Mouse (Mus musculus) G1E (cell line): ENCODE data around the gene Ascc1. TPM values are rescaled to one million over a fixed set of nuclear protein-coding genes. Genes with fewer than 3 reads are reported as not detected.

ENCODE experiments used
- ATAC-seq: 2 replicates; pipeline ENCODE4 v1.8.0; 2016; ENCODE audit warnings: mild to moderate bottlenecking; ENCODE audit not compliant: insufficient number of reproducible peaks, poor library complexity, low FRiP score, severe bottlenecking; ENCODE audit errors: extremely low read depth
- DNase-seq: peaks from one replicate; pipeline ENCODE4 v3.0.0; 2012; ENCODE audit warnings: low spot score
- H3K27me3 ChIP-seq: 2 replicates; pipeline ENCODE4 v1.6.1; 2012; ENCODE audit warnings: mild to moderate bottlenecking, low read length, inconsistent platforms; ENCODE audit not compliant: insufficient read depth
- H3K36me3 ChIP-seq: replicated peaks from 2 replicates; pipeline ENCODE3; 2012; ENCODE audit warnings: mild to moderate bottlenecking, inconsistent platforms
- H3K4me1 ChIP-seq: 2 replicates; pipeline ENCODE4 v1.6.1; 2012; ENCODE audit warnings: low read depth, low read length, inconsistent platforms, mixed read lengths; ENCODE audit not compliant: insufficient read depth
- H3K4me3 ChIP-seq: 2 replicates; pipeline ENCODE4 v1.5.1; 2012; ENCODE audit warnings: low read depth, mild to moderate bottlenecking, inconsistent platforms, low read length, moderate library complexity, mixed read lengths
- H3K9me3 ChIP-seq: replicated peaks from 2 replicates; pipeline ENCODE4 v1.6.1; 2012; ENCODE audit warnings: inconsistent platforms
- CTCF ChIP-seq: IDR thresholded peaks from 2 replicates; pipeline ENCODE4 v1.5.1; 2012; ENCODE audit warnings: low read depth, low read length, inconsistent platforms, mixed read lengths
- GATA1 ChIP-seq: IDR thresholded peaks from 2 replicates; pipeline ENCODE4 v1.6.1; 2012; ENCODE audit warnings: borderline replicate concordance, low read length, inconsistent platforms, mixed read lengths
- GATA2 ChIP-seq: IDR thresholded peaks from 2 replicates; pipeline ENCODE4 v1.6.1; 2012; ENCODE audit warnings: low read depth, low read length, inconsistent platforms, borderline replicate concordance
- POLR2AphosphoS5 ChIP-seq: IDR thresholded peaks from 2 replicates; pipeline ENCODE4 v1.6.1; 2012; ENCODE audit warnings: low read depth, low read length, inconsistent platforms; ENCODE audit not compliant: insufficient replicate concordance
- TAL1 ChIP-seq: conservative IDR thresholded peaks from 2 replicates; pipeline ENCODE4 v1.6.1; 2012; ENCODE audit warnings: low read depth, low read length, inconsistent platforms, mixed read lengths
- polyA plus RNA-seq: library from polyadenylated mRNA; stranded (reverse); fragments of >175 nt; gene quantifications from 2 replicates; pipeline ENCODE4 v1.2.3, GENCODE M21; 2012
- total RNA-seq, 2 experiments: library from RNA; stranded (forward) in 1 of 2; stranded (reverse) in 1 of 2; fragments of 200-1000 nt in 1 of 2; fragments of >200 nt in 1 of 2; fragmentation: Nextera tagmentation in 1 of 2; gene quantifications; 2 replicates each; pipeline ENCODE4 v1.2.3; 2014 to 2017

The Ascc1 gene
- total RNA-seq (2014; fragmentation: Nextera tagmentation), result 19.3 and 22.2 TPM in 2 replicates
- total RNA-seq (2017), result 14.2 and 19.7 TPM in 2 replicates
- polyA plus RNA-seq, result 22.6 and 24.8 TPM in 2 replicates

DNA sequence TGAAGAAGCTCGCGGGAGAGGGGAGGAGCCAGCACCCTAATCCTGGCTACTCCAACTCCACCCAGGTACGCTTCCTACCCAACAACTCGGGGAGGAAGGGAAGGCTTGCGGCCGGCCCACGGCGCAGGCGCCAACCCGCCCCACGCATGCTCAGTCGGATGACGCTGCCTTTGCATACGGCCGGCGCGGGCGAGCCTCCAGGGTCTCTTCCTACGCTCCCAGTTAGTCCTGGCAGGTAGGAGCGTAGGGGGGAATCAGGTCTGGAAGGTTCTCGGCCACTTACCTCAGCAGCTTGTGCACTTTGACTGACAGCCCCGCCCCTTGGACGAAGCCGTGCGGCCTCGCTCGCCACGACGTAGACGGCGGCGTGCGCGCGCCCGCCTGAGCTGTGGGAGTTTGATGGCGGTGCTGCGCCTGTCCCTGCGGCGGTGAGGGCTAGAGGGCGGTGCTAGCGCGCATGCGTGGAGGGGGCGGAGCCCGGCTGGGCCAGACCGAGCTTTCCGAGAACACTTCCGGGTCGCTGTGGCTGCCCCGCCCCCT, at the start of gene Ascc1, which contains the start of gene Anapc16:
Gene Ascc1 (plus strand): TSS at position 133 of the 540 bp plus-strand sequence.
Gene Anapc16 (minus strand): TSS at position 463 of the 540 bp plus-strand sequence.
- peaks cover 21% of the 10 kb centered on the region for H3K36me3 ChIP-seq
- peak within 1 kb of the TSS; percentile 74 for H3K4me3 ChIP-seq
- no peaks in the 10 kb centered on the region for H3K9me3 ChIP-seq
- no peak for TF ChIP-seq CTCF
- no peak for TF ChIP-seq GATA1
- no peak for TF ChIP-seq TAL1
- TF ChIP-seq GATA2, result no peak
- TF ChIP-seq POLR2AphosphoS5, result no peak
- DNase-seq, result peak; percentile 76
- H3K27me3 ChIP-seq, result no peaks in the 10 kb centered on the region
- ATAC-seq, result peak; percentile 57
- H3K4me1 ChIP-seq, result peaks cover 23% of the 10 kb centered on the region

DNA sequence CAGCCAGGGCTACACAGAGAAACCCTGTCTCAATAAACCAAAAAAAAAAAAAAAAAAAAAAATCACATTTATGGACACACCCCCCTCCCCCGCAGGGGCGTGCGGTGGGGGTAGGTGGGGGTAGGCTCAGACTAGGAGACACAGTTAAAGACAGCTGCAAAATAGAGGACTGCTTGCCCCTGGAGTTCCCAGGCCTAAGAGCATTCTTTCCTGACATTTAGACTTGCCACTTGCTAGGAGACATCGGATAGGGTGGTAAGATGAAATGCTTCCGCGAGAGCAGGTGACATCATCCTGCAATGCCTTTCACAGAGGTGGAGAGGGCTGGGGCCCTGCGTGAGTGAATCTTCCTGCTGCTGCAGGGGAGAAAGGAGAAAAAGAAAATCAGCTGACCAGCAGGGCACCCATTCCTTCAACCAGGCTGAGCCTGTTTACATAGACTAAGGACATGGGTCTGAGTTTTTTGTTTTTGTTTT, 49.0 kb upstream of the Ascc1 start:
- no peak for TF ChIP-seq TAL1
- no peak for TF ChIP-seq CTCF
- TF ChIP-seq POLR2AphosphoS5, result no peak
- no peak for TF ChIP-seq GATA1
- no peak for TF ChIP-seq GATA2
- no peak for DNase-seq
- ATAC-seq, result no peak
- no peak overlapping the region for H3K4me3 ChIP-seq
- H3K36me3 ChIP-seq, result peaks cover 13% of the 10 kb centered on the region
- H3K9me3 ChIP-seq, result no peaks in the 10 kb centered on the region
- peaks cover 40% of the 10 kb centered on the region for H3K4me1 ChIP-seq
- H3K27me3 ChIP-seq, result 0 out of 2 replicates have a peak, but pooled peaks cover 2% of the 10 kb centered on the region

DNA sequence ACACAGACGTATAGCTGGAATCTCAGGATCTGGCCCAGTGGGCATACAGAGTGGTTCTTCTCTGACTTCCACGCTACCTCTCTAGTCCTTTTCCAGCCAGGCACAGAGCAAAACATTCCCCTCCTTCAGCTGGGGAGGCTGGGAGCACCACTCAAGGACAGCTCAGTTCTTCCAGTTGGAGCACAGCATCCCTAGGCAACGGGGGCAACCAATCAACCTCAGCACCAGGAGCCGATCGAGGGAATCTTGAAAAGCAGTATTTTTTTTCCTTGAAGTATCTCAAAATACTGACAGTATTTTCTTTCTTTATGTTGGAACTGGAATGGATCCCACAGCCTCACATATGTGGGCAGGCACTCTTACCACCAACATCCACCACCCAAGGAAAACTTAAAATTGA, 45.9 kb upstream of the Ascc1 start:
- H3K9me3 ChIP-seq, result no peaks in the 10 kb centered on the region
- H3K36me3 ChIP-seq, result no peaks in the 10 kb centered on the region
- 0 out of 2 replicates have a peak, but pooled peaks cover 2% of the 10 kb centered on the region for H3K27me3 ChIP-seq
- DNase-seq, result no peak
- H3K4me3 ChIP-seq, result no peak overlapping the region
- TF ChIP-seq GATA1 (no peak), CTCF (no peak), POLR2AphosphoS5 (no peak), GATA2 (no peak), TAL1 (no peak)
- ATAC-seq, result no peak
- H3K4me1 ChIP-seq, result peaks cover 24% of the 10 kb centered on the region

DNA sequence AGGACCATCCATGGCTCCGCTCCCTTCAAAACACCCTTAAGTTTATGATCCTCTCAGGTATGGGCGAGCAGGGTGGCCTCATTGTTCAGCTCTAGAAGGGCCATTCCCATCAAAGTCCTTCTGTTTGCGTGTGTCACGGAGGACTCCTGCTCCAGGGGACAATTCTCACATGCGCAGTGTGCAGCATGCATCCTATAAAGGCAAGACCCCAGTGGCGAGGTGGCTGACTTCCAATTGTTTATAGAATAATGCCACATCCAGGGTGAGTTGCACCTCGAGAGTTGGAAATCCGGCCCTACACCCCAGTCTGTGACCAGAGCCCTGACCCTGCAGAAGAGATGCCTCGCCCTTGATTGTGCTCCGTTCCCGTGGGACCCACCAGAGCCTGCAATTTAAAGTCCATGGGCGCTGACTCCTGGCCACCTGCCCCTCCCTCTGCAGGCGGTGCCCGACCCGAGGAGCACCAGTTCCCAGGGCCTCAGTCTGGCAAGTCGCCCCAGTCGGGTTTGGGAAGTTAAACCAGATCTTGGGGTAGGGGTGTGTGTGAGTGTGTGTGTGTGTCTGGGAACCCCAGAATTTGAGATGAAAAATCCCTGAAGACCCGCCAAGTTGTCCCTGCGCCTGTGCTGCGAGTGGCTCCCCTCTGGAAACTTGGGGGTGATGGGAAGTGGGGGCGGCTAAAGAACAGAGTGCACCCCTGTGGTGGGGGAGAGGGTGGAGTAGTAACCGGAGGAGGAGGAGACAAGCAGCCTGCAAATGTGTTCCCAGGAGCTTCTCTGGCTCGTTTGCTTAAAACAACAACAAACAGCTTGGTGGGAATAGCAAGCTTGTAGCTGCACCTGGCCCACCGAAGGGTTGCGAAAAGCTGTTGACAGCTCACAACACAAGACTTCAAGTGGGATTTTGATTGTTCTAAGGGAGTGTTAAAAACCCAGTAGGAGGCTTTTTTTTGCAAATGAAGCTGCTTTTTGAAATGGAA, 45.1 kb upstream of the Ascc1 start:
- Histone ChIP-seq H3K27me3 (0 out of 2 replicates have a peak, but pooled peaks cover 2% of the 10 kb centered on the region), H3K4me1 (peaks cover 19% of the 10 kb centered on the region), H3K36me3 (no peaks in the 10 kb centered on the region), H3K4me3 (no peak overlapping the region), H3K9me3 (no peaks in the 10 kb centered on the region)
- no peak for ATAC-seq
- no peak for DNase-seq
- TF ChIP-seq CTCF (no peak), POLR2AphosphoS5 (no peak), GATA1 (no peak), TAL1 (no peak), GATA2 (no peak)

DNA sequence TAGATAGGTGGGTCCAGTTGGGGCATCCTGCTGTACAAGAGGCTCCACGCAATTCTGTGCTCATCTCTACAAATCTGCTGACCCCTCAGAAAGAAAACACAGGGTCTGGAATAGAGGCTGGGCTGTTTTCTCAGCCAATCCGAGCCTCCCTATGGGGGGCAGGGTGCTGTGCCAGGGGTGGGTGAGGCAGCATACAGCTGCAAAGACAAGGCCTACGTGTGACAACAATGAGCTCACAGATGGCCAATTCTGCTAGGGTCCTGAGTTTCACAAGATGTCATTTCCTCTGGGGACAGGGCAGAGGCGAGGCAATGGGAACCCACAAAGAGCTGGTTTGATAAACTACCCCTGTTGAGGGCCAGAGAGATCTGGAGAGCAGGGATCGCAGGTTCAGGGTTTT, 44.1 kb upstream of the Ascc1 start:
- H3K27me3 ChIP-seq, result 0 out of 2 replicates have a peak, but pooled peaks cover 2% of the 10 kb centered on the region
- H3K9me3 ChIP-seq, result no peaks in the 10 kb centered on the region
- no peak overlapping the region for H3K4me3 ChIP-seq
- TF ChIP-seq GATA2 (no peak), TAL1 (no peak), GATA1 (no peak), POLR2AphosphoS5 (no peak), CTCF (no peak)
- ATAC-seq (no peak), DNase-seq (no peak)
- peaks cover 16% of the 10 kb centered on the region for H3K4me1 ChIP-seq
- no peaks in the 10 kb centered on the region for H3K36me3 ChIP-seq

DNA sequence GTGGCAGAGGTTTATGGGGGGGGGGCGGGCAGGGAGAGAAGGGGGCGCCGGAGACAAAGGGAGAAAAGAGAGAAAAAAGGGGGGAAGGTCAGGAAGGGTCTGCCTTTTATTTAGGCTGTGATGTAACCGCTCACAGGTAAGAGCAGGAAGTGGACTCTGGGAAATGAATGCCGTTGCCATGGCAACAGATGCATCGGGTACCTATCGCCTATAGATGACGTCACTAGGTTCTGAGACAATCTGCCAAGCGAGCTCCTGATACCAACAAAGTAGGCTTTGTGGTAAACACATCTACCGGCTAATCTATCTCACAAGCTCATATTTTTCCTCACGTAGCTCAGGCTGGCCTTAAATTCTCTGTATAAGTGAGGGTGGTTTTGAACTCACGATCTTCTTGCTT, 43.1 kb upstream of the Ascc1 start:
- TF ChIP-seq GATA2 (no peak), POLR2AphosphoS5 (no peak), TAL1 (no peak), CTCF (no peak), GATA1 (no peak)
- Histone ChIP-seq H3K4me3 (no peak overlapping the region), H3K27me3 (0 out of 2 replicates have a peak, but pooled peaks cover 2% of the 10 kb centered on the region), H3K36me3 (no peaks in the 10 kb centered on the region), H3K4me1 (peaks cover 23% of the 10 kb centered on the region), H3K9me3 (no peaks in the 10 kb centered on the region)
- DNase-seq (no peak), ATAC-seq (no peak)
